Mouse (Mus musculus): ENCODE data around the gene Opcml. TPM values are rescaled to one million over a fixed set of nuclear protein-coding genes. Genes with fewer than 3 reads are reported as not detected.

Opcml gene
- polyA plus RNA-seq, 1 experiment = 0.83 TPM

DNA sequence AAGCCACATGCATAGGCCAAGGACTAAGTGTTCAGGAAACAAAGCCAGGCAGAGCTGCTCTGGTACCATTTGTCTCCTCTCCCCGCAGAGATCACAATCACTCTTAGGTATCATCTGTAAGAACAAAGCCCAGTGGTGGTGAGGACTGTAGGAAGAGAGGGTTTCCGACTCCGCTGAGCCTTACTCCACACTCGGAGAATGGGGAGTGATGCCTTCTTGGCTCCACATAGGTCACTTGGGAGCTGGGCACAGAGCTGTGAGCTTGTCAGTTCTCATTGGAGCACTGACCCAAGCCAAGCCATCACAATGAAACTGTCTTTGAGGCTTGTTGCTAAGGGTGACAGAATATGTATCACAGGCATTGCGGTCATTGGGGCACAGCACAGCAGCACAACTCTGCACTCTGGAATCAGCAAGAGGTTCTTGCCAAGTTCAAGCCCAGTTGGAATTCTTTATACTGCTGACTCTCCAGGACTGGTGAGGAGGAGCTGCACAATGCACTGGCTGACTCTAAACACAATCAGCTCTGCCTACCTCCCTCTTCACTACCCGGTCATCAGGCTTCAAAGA, 517.0 kb downstream of the Opcml start:
- no peak overlapping the region for H3K4me3 ChIP-seq (ENCODE audit: insufficient read depth, low read length)

DNA sequence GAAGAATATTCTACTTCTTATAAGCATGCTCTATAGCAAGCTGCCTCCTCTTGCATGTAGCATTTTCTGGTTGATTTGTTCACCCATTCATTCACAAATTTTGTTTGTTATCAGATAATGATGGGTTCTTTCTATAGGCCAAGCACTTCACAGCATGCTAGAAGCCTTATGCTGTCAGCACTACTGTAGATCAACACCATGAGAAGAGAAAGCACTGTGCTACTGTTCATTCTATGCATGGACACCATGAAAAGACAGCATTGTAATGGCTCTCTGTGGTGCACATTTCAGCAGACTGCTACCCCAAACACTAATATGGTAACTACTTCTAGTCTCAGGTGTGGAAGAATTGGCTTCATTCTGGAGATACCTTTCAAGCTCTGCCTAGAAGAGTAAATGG, 527.3 kb downstream of the Opcml start:
- no peak for TF ChIP-seq POLR2A (IDR thresholded peaks at IDR 0.05; ENCODE audit: low read depth, low read length)
- no peak for TF ChIP-seq CTCF (IDR thresholded peaks at IDR 0.05; ENCODE audit: borderline replicate concordance, insufficient read depth, low read length)
- H3K4me1 ChIP-seq (ENCODE audit: control insufficient read depth, insufficient read depth, low read length) = no peaks in the 10 kb centered on the region
- no peak overlapping the region for H3K27ac ChIP-seq (ENCODE audit: insufficient read depth, low read length)
- no peak overlapping the region for H3K4me3 ChIP-seq (ENCODE audit: insufficient read depth, low read length)

More for the DNA sequence above, 517.0 kb downstream of the Opcml start:
- TF ChIP-seq POLR2A (IDR thresholded peaks at IDR 0.05; ENCODE audit: low read depth, low read length) (no peak), CTCF (IDR thresholded peaks at IDR 0.05; ENCODE audit: borderline replicate concordance, insufficient read depth, low read length) (no peak)
- Histone ChIP-seq H3K4me1 (ENCODE audit: control insufficient read depth, insufficient read depth, low read length) (no peaks in the 10 kb centered on the region), H3K27ac (ENCODE audit: insufficient read depth, low read length) (no peak overlapping the region)

DNA sequence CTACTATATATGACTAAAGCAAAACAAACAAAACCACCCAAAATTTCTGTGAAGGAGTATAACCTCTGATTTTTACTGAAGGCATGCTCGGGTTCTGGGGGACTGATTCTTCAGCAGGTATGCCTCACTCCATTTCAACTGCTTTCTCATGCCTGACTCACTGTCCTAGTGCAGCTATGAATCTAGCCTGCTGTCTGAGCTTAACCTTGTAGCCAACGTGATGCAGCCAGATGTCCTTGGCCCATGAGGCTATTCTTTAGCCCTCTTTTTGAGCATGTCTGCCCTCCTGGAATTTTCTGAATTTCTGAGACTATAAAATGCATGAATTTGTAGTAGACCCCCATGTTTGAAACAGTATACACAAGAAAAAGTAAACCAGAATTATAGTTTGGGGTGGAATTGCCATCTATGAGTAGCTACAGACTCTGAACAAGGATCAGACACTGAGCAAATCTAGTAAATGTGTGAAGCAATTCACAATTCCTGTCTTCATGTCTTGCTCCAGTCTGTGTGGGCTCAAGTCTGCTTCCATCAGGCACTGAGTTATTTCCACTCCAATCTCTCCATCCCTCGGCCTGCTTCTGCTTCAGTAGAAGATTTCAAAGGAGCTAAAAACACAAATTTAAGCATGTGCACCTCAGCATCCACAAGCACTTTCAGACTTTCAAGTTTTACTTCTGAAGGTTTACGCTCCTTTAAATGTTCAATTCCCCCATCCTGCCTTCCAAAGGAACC, 528.6 kb downstream of the Opcml start:
- H3K27ac ChIP-seq (ENCODE audit: insufficient read depth, low read length) = no peak overlapping the region
- H3K4me3 ChIP-seq (ENCODE audit: insufficient read depth, low read length) = no peak overlapping the region
- no peak for TF ChIP-seq POLR2A (IDR thresholded peaks at IDR 0.05; ENCODE audit: low read depth, low read length)
- TF ChIP-seq CTCF (IDR thresholded peaks at IDR 0.05; ENCODE audit: borderline replicate concordance, insufficient read depth, low read length) = no peak
- no peaks in the 10 kb centered on the region for H3K4me1 ChIP-seq (ENCODE audit: control insufficient read depth, insufficient read depth, low read length)

DNA sequence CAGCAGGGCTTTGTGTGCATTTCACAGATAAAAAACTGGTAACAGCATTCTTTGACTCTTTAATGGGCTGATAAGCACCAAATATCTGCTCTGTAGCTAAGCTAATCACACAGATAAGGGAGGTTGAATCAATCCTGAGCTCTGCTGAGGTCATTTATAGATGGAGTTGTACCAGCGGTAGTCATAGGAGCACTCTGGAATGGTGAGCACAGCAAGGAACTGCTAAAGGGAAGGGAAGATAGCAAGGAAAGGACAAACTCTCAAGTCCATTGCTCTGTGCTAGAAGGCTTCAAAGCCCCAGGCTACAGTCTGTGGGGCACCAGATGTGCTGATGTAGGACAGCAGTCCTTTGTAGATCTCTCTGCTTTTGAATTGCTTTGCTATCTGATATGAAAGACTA, 529.2 kb downstream of the Opcml start:
- no peak overlapping the region for H3K27ac ChIP-seq (ENCODE audit: insufficient read depth, low read length)
- no peak overlapping the region for H3K4me3 ChIP-seq (ENCODE audit: insufficient read depth, low read length)
- TF ChIP-seq CTCF (IDR thresholded peaks at IDR 0.05; ENCODE audit: borderline replicate concordance, insufficient read depth, low read length) (no peak), POLR2A (IDR thresholded peaks at IDR 0.05; ENCODE audit: low read depth, low read length) (no peak)
- no peaks in the 10 kb centered on the region for H3K4me1 ChIP-seq (ENCODE audit: control insufficient read depth, insufficient read depth, low read length)

DNA sequence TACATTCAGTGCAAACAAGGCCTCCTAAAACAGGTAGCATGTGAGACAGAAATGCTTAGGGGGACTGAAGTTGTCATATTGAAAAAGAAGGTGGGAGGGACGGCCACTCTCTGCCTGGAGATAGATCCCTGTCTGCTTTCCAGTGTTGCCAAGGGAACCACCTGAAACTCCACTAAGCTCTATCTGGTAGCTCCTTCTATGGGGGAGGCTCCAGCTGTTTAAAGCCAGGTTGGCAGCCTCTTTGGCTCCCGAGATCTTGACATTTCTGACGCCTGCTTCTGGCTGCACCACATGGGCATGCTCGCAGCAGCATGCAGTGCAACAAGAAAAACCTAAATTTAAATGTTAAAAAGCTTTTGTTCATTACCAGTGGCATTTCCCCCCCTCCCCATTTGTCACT, 537.4 kb downstream of the Opcml start:
- TF ChIP-seq POLR2A (IDR thresholded peaks at IDR 0.05; ENCODE audit: low read depth, low read length) (no peak), CTCF (IDR thresholded peaks at IDR 0.05; ENCODE audit: borderline replicate concordance, insufficient read depth, low read length) (no peak)
- Histone ChIP-seq H3K4me1 (ENCODE audit: control insufficient read depth, insufficient read depth, low read length) (no peaks in the 10 kb centered on the region), H3K27ac (ENCODE audit: insufficient read depth, low read length) (no peak overlapping the region), H3K4me3 (ENCODE audit: insufficient read depth, low read length) (no peak overlapping the region)

DNA sequence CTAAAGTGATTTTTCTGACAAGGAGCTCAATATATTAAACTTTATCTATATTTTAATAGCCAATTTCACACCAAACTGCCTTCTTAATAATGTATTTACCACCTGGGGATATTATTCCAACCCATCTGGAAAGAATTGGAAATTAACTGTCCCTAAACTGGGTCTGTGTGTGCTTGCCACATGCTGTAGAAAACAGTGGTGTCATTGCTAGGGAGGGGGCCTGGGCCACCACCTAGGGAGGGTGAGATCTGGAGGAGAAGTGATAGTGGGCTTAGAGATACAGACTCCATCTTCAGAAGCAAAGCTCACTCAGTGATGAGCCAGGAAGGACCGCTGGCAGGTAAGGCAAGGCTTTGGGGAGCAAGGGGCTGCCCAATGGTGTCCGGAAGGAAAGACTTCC, 537.9 kb downstream of the Opcml start:
- H3K27ac ChIP-seq (ENCODE audit: insufficient read depth, low read length) = no peak overlapping the region
- TF ChIP-seq CTCF (IDR thresholded peaks at IDR 0.05; ENCODE audit: borderline replicate concordance, insufficient read depth, low read length) (no peak), POLR2A (IDR thresholded peaks at IDR 0.05; ENCODE audit: low read depth, low read length) (no peak)
- no peak overlapping the region for H3K4me3 ChIP-seq (ENCODE audit: insufficient read depth, low read length)
- H3K4me1 ChIP-seq (ENCODE audit: control insufficient read depth, insufficient read depth, low read length) = no peaks in the 10 kb centered on the region

DNA sequence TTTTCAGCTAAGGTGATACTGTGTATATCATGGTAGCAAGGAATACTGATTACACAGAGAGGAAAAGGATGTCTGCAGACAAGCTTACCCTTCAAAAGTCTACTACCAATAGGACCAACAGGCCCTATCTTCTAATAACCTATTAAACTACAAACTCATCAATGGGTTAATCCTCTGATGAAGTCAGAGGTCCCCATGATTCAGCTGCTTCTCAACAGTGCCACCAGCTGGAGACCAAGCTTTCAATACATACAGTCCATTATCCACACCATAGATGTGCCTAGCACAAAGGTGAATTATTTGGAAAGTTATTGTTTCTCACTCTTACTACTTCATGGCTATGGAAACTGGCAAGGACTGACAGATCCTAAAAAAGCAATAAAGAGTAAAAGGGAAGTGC, 538.9 kb downstream of the Opcml start:
- H3K4me1 ChIP-seq (ENCODE audit: control insufficient read depth, insufficient read depth, low read length) = no peaks in the 10 kb centered on the region
- no peak for TF ChIP-seq POLR2A (IDR thresholded peaks at IDR 0.05; ENCODE audit: low read depth, low read length)
- TF ChIP-seq CTCF (IDR thresholded peaks at IDR 0.05; ENCODE audit: borderline replicate concordance, insufficient read depth, low read length) = no peak
- H3K27ac ChIP-seq (ENCODE audit: insufficient read depth, low read length) = no peak overlapping the region
- no peak overlapping the region for H3K4me3 ChIP-seq (ENCODE audit: insufficient read depth, low read length)

DNA sequence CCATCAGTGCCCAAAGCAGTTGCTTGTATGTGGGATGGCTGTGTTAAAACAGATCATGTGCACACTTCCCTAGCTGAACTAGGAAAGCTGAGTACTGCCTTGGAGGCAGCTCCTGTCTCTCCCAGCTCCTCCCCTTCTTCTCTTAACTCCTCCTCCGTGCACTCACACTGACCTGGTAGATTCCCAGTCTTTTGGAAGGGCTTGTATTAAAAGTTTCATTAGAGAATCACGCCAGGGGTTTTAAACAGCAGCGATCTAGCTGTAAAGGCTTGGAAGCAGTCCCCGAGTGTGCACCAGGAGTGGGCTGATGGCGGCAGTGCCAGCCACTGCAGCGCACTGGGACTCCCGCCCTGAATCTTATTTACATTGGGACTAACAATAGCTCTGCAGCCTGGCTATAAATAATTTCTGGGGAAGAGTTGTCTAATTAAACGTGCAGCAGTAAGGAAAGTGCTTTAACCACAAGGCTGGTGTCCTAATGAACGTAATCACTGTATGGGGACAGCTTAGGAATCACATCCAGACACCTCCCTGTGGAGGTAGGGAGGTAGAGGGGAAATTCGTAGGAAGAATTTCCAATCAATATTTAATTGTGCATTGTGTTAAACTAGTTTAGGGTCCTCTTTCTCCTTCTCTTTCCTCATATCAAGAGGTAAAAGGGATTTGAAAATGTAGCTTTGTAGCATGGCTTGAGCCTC, 546.1 kb downstream of the Opcml start:
- TF ChIP-seq POLR2A (IDR thresholded peaks at IDR 0.05; ENCODE audit: low read depth, low read length) = no peak
- TF ChIP-seq CTCF (IDR thresholded peaks at IDR 0.05; ENCODE audit: borderline replicate concordance, insufficient read depth, low read length) = no peak
- H3K4me3 ChIP-seq (ENCODE audit: insufficient read depth, low read length) = no peak overlapping the region
- H3K27ac ChIP-seq (ENCODE audit: insufficient read depth, low read length) = no peak overlapping the region
- H3K4me1 ChIP-seq (ENCODE audit: control insufficient read depth, insufficient read depth, low read length) = no peaks in the 10 kb centered on the region

DNA sequence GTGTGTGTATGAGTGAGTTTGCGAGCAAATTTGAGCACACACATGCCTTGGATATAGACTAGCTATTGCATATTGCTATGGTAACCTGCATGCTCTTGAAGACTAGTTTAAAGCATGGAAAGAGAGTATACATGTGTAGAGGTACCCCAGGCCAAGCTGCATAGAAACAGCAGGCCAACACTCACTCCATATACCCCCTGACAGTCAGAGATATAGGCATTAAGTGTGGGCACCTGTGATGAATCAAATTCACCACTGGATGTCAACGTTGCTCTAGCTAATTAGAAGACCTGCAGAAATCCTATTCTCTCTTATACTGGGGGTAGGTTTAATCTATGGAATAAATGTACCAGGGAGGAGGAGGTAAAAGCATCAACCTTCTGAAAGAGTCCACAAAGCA, 547.3 kb downstream of the Opcml start:
- TF ChIP-seq POLR2A (IDR thresholded peaks at IDR 0.05; ENCODE audit: low read depth, low read length) = no peak
- TF ChIP-seq CTCF (IDR thresholded peaks at IDR 0.05; ENCODE audit: borderline replicate concordance, insufficient read depth, low read length) = no peak
- Histone ChIP-seq H3K27ac (ENCODE audit: insufficient read depth, low read length) (no peak overlapping the region), H3K4me3 (ENCODE audit: insufficient read depth, low read length) (no peak overlapping the region), H3K4me1 (ENCODE audit: control insufficient read depth, insufficient read depth, low read length) (no peaks in the 10 kb centered on the region)

DNA sequence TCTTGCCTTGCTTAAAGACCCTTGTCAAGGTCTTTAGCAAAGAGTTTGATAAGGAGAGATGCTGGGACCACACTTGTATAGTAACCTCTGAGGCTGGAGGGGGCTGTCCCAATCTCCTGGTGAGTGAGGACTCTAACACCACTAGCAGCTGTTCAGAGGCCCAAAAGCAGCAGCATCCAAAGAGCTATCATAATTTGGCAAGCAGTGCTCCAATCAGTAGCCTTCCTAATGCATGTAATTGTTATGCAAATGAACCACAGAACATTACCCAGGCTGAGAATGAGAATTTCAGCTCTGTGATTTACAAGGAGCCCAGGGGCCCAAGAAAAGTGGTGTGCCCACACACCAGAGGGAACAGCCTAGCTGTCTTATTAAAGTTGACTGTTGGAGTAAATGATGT, 564.4 kb downstream of the Opcml start:
- H3K4me1 ChIP-seq (ENCODE audit: control insufficient read depth, insufficient read depth, low read length) = no peaks in the 10 kb centered on the region
- TF ChIP-seq CTCF (IDR thresholded peaks at IDR 0.05; ENCODE audit: borderline replicate concordance, insufficient read depth, low read length) (no peak), POLR2A (IDR thresholded peaks at IDR 0.05; ENCODE audit: low read depth, low read length) (no peak)
- H3K4me3 ChIP-seq (ENCODE audit: insufficient read depth, low read length) = no peak overlapping the region
- H3K27ac ChIP-seq (ENCODE audit: insufficient read depth, low read length) = no peak overlapping the region

Data from embryonic fibroblast, embryonic 13.5 days (primary cell).